Mouse (Mus musculus) heart, postnatal 0 days (tissue): ENCODE measurements around the gene Dgkq.

Experiments used
- CTCF ChIP-seq: IDR thresholded peaks from 2 replicates; pipeline ENCODE4 v1.5.1; 2016; ENCODE audit warnings: antibody characterized with exemption, control low read depth, low read depth
- EP300 ChIP-seq: IDR thresholded peaks from 2 replicates; pipeline ENCODE4 v1.6.1; 2016; ENCODE audit warnings: antibody characterized with exemption, low read depth

DNA sequence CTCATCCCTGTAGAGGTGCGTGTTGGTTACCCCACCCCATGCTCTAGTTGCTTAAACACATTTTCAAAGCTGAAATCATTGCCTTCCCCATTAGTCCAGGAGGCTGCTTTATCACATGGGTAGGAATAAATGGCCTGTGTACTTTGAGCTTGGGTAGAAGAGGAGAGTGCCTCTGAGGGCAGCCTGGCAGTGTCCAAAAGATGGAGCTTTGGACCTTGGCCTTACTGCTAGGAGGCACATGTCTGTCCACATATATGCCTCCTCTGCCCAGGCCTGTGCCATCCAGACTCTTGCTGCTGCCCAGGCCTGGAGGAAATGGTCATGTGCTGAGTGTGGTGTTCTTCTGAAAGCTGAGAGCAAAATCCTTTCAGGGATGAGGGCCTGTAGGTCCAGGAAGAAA, 38.9 kb upstream of the Dgkq start:
- TF ChIP-seq CTCF: no peak
- no peak for TF ChIP-seq EP300
